Mouse (Mus musculus) adrenal gland, postnatal 10 days (tissue): ENCODE measurements around the gene Trak1. TPM values are rescaled to one million over a fixed set of nuclear protein-coding genes. Genes with fewer than 3 reads are reported as not detected.
"Not testable (repeated sequence)": the region's sequence is repeated elsewhere in the genome, so short reads cannot be mapped to it uniquely, and the experiment has no call there.

ENCODE experiments used
- DNase-seq: peaks from one replicate; pipeline ENCODE4 v3.0.0; 2021; ENCODE audit warnings: mixed read lengths
- total RNA-seq, 2 experiments: library from RNA; stranded (reverse); gene quantifications; 2 replicates each; pipeline ENCODE4 v1.2.3; 2021

The Trak1 gene
- total RNA-seq, 2 experiments from 2014 or later: 84.0 to 117 TPM

- no peak for DNase-seq
Observed at GRCm38 (mm10) chr9:121435332-121435956, 138.1 kb downstream of the Trak1 start.

- no peak for DNase-seq
Observed at GRCm38 (mm10) chr9:121436501-121436900, 139.2 kb downstream of the Trak1 start.

GRCm38 (mm10) chr9:121442145-121442544, 144.8 kb downstream of the Trak1 start:
- no peak for DNase-seq

GRCm38 (mm10) chr9:121443696-121444366, 146.5 kb downstream of the Trak1 start:
- no peak for DNase-seq

GRCm38 (mm10) chr9:121444367-121444707, 147.0 kb downstream of the Trak1 start:
- DNase-seq: no peak

- DNase-seq: peak; percentile 61
Observed at GRCm38 (mm10) chr9:121445364-121445763, 148.1 kb downstream of the Trak1 start.

- no peak for DNase-seq
Observed at GRCm38 (mm10) chr9:121446431-121446831, 149.1 kb downstream of the Trak1 start.

GRCm38 (mm10) chr9:121452342-121452942, 155.1 kb downstream of the Trak1 start:
- not testable (repeated sequence) for DNase-seq

- DNase-seq: no peak
Observed at GRCm38 (mm10) chr9:121454891-121455290, 157.6 kb downstream of the Trak1 start.

- no peak for DNase-seq
Observed at GRCm38 (mm10) chr9:121456739-121457515, 159.6 kb downstream of the Trak1 start.

- DNase-seq: peak; percentile 67
Observed at GRCm38 (mm10) chr9:121458466-121458865, 161.2 kb downstream of the Trak1 start.

GRCm38 (mm10) chr9:121459950-121460349, 162.6 kb downstream of the Trak1 start:
- no peak for DNase-seq

- no peak for DNase-seq
Observed at GRCm38 (mm10) chr9:121460527-121460926, 163.2 kb downstream of the Trak1 start.

GRCm38 (mm10) chr9:121467460-121467859, 170.2 kb downstream of the Trak1 start:
- no peak for DNase-seq

GRCm38 (mm10) chr9:121469711-121470110, 172.4 kb downstream of the Trak1 start:
- DNase-seq: no peak

- DNase-seq: no peak
Observed at GRCm38 (mm10) chr9:121474771-121475170, 177.5 kb downstream of the Trak1 start.

- no peak for DNase-seq
Observed at GRCm38 (mm10) chr9:121475488-121476452, 178.5 kb downstream of the Trak1 start.

GRCm38 (mm10) chr9:121477305-121477911, 180.1 kb downstream of the Trak1 start:
- DNase-seq: peak; percentile 79

- DNase-seq: peak; percentile 79
Observed at GRCm38 (mm10) chr9:121479453-121479852, 182.2 kb downstream of the Trak1 start.

GRCm38 (mm10) chr9:121487216-121487615, 189.9 kb downstream of the Trak1 start:
- no peak for DNase-seq

GRCm38 (mm10) chr9:121491592-121492240, 194.4 kb downstream of the Trak1 start:
- no peak for DNase-seq
